Mouse (Mus musculus) liver, adult 2 months (tissue): ENCODE data around the gene Igfbp7. TPM values are rescaled to one million over a fixed set of nuclear protein-coding genes. Genes with fewer than 3 reads are reported as not detected.

Experiments used
- DNase-seq: peaks from one replicate; pipeline ENCODE4 v3.0.0-alpha.2; 2011; ENCODE audit warnings: low read depth, low spot score; ENCODE audit errors: extremely low read depth
- H3K27ac ChIP-seq: fragments of 200-500 bp; replicated peaks from 2 replicates; pipeline ENCODE4 v1.5.1; 2012; ENCODE audit warnings: low read depth, mild to moderate bottlenecking, control low read depth, inconsistent platforms, low read length; ENCODE audit not compliant: insufficient read depth
- H3K27me3 ChIP-seq: fragments of 200-500 bp; 2 replicates; pipeline ENCODE4 v1.6.1; 2012; ENCODE audit warnings: mild to moderate bottlenecking, moderate library complexity, low read length, inconsistent platforms; ENCODE audit not compliant: control insufficient read depth, insufficient read depth
- H3K36me3 ChIP-seq: fragments of 200-500 bp; 2 replicates; pipeline ENCODE4 v1.6.1; 2012; ENCODE audit warnings: low read length, inconsistent platforms; ENCODE audit not compliant: control insufficient read depth, insufficient read depth
- H3K4me1 ChIP-seq: fragments of 200-500 bp; 2 replicates; pipeline ENCODE4 v1.6.1; 2011; ENCODE audit warnings: low read length; ENCODE audit not compliant: control insufficient read depth, insufficient read depth
- H3K4me3 ChIP-seq: fragments of 200-500 bp; 2 replicates; pipeline ENCODE4 v1.5.1; 2011; ENCODE audit warnings: low read depth, mild to moderate bottlenecking, control low read depth, low read length, moderate library complexity; ENCODE audit not compliant: insufficient read depth
- H3K79me2 ChIP-seq: fragments of 200-500 bp; 2 replicates; pipeline ENCODE4 v1.6.1; 2012; ENCODE audit warnings: inconsistent platforms, mild to moderate bottlenecking, low read length, moderate library complexity; ENCODE audit not compliant: control insufficient read depth, insufficient read depth
- H3K9ac ChIP-seq: fragments of 200-500 bp; 2 replicates; pipeline ENCODE4 v1.6.1; 2012; ENCODE audit warnings: low read depth, mild to moderate bottlenecking, control low read depth, inconsistent platforms, low read length
- CTCF ChIP-seq: fragments of 200-500 bp; IDR thresholded peaks from 2 replicates; pipeline ENCODE4 v1.5.1; 2011; ENCODE audit warnings: low read depth, low read length, control low read depth
- POLR2A ChIP-seq: fragments of 200-500 bp; IDR thresholded peaks from 2 replicates; pipeline ENCODE4 v1.6.1; 2011; ENCODE audit warnings: low read length, control low read depth; ENCODE audit not compliant: insufficient read depth; ENCODE audit errors: extremely low read depth
- WGBS: fragments of 180-500 bp; shearing (Covaris S2); methylation state at CpG from one replicate; pipeline ENCODE4 v1.1.7; 2018; 5-methylcytosine and 5-hydroxymethylcytosine counted together
- polyA plus RNA-seq: library from polyadenylated mRNA; depleted of rRNA; stranded (reverse); fragments of >200 nt; gene quantifications from 2 replicates; pipeline ENCODE4 v1.2.3, GENCODE M21; 2012
- total RNA-seq: library from RNA; depleted of rRNA; stranded (reverse); fragments of >200 nt; gene quantifications from 2 replicates; pipeline ENCODE4 v1.2.3, GENCODE M21; 2014

Gene Igfbp7
- total and polyA plus RNA-seq, 2 experiments: 69.7 to 336 TPM

DNA sequence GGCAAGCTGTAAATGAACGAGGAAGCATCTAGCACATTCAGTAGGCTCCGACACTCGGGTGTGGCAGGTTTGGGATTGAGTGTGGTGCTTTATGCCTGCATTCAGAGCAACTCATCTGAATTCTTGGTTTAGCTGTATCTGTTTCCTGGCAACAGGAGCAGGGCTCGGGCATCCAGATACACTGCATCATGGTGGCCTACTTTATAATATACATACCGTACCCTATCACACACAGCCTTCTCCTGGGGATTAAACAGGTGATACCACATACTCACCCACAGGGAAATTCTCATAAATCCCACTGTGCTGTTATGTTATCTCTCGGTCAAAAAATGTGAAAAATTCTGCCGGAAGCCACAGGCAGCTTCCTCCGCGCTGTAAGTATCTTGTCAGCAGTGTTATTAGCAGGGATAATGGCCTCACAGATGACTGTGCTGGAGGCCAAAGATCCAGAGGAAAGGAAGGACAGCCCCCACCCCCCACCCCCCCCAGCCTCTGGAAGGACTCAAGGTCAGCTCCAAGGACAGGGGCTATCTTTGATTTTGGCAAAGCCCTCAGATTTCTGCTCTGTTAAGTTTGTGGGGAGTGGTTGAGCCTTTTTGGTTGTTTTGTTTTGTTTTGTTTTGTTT is 13.7 kb downstream of the Igfbp7 start:
- WGBS: 83% methylated on average over 9 of the region's 9 CpGs
- no peak for TF ChIP-seq CTCF
- TF ChIP-seq POLR2A: no peak
- Histone ChIP-seq H3K36me3 (0 out of 2 replicates have a peak, but pooled peaks cover 2% of the 10 kb centered on the region), H3K27me3 (no peaks in the 10 kb centered on the region), H3K4me3 (no peak overlapping the region), H3K79me2 (peaks cover 5% of the 10 kb centered on the region), H3K9ac (no peak overlapping the region), H3K27ac (peak overlapping the region; percentile 52; the same call in 1 of the 2 replicates), H3K4me1 (peaks cover 7% of the 10 kb centered on the region)
- no peak for DNase-seq

- Histone ChIP-seq H3K27me3 (no peaks in the 10 kb centered on the region), H3K27ac (no peak overlapping the region), H3K36me3 (0 out of 2 replicates have a peak, but pooled peaks cover 2% of the 10 kb centered on the region), H3K4me1 (peaks cover 7% of the 10 kb centered on the region), H3K9ac (no peak overlapping the region), H3K79me2 (peaks cover 5% of the 10 kb centered on the region), H3K4me3 (no peak overlapping the region)
- no peak for DNase-seq
- WGBS: 85% methylated on average over 10 of the region's 10 CpGs
- no peak for TF ChIP-seq CTCF
- no peak for TF ChIP-seq POLR2A
These were observed 14.7 kb downstream of the Igfbp7 start for GRCm38 (mm10) chr5:77393094-77393619.

- Histone ChIP-seq H3K79me2 (peaks cover 5% of the 10 kb centered on the region), H3K4me3 (no peak overlapping the region), H3K36me3 (no peaks in the 10 kb centered on the region), H3K9ac (no peak overlapping the region; the same call in 1 of the 2 replicates), H3K4me1 (peaks cover 6% of the 10 kb centered on the region), H3K27ac (no peak overlapping the region), H3K27me3 (no peaks in the 10 kb centered on the region)
- no peak for DNase-seq
- TF ChIP-seq POLR2A: no peak
- WGBS: 88% methylated on average over 2 of the region's 2 CpGs
These were observed 17.6 kb downstream of the Igfbp7 start for GRCm38 (mm10) chr5:77390272-77390671.

DNA sequence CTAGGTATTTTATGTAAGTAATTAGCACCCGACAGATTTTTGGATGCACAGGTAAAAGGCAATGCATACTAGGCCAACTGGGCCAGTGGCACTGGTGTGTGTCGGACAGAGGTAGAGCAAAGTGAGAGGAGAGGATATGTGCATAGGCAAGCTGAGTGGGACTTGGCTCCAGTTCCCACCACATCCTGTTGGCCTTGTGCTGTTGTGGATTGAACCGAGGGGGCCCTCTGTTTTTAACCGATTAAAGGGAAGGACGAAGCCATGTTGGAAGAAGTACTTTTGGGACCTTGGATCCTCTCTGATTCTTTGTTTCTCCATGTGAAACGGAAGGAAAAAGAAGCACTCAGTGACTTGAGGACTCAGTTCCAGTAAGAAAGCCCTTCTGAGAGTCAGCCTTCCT is 19.5 kb downstream of the Igfbp7 start:
- H3K79me2 ChIP-seq: peaks cover 5% of the 10 kb centered on the region
- no peak overlapping the region for H3K4me3 ChIP-seq
- H3K9ac ChIP-seq: no peak overlapping the region
- no peak for DNase-seq
- H3K27ac ChIP-seq: no peak overlapping the region; the same call in 1 of the 2 replicates
- H3K27me3 ChIP-seq: no peaks in the 10 kb centered on the region
- no peaks in the 10 kb centered on the region for H3K36me3 ChIP-seq
- peaks cover 6% of the 10 kb centered on the region for H3K4me1 ChIP-seq
- TF ChIP-seq CTCF (no peak), POLR2A (no peak)
- 72% methylated on average over 6 of the region's 6 CpGs for WGBS

DNA sequence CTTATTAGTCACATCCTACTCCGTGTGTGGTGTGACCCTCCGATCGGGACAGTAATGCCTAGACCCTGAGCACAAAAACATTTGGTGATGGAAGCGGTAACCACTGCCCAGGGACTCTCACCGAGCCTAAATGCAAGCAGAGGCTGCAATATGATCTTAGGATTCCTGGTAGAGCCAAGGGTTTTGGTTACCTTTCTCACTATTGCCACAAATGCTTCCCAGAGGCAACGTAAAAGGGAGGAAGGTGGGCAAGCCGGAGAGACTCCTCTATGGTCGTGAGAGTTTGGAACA is 20.5 kb downstream of the Igfbp7 start:
- no peak for DNase-seq
- TF ChIP-seq POLR2A (no peak), CTCF (no peak)
- H3K27ac ChIP-seq: peak overlapping the region; percentile 48

GRCm38 (mm10) chr5:77386596-77387413 is 21.0 kb downstream of the Igfbp7 start:
- H3K27me3 ChIP-seq: no peaks in the 10 kb centered on the region
- 67% methylated on average over 10 of the region's 10 CpGs for WGBS
- peaks cover 8% of the 10 kb centered on the region for H3K4me1 ChIP-seq
- DNase-seq: no peak
- no peak overlapping the region for H3K4me3 ChIP-seq
- no peaks in the 10 kb centered on the region for H3K36me3 ChIP-seq
- H3K79me2 ChIP-seq: peaks cover 3% of the 10 kb centered on the region
- H3K27ac ChIP-seq: peak overlapping the region; percentile 48
- TF ChIP-seq CTCF: no peak
- no peak for TF ChIP-seq POLR2A
- no peak overlapping the region for H3K9ac ChIP-seq

More for the DNA sequence above, 20.5 kb downstream of the Igfbp7 start:
- H3K36me3 ChIP-seq: no peaks in the 10 kb centered on the region
- H3K4me1 ChIP-seq: peaks cover 8% of the 10 kb centered on the region
- H3K79me2 ChIP-seq: peaks cover 5% of the 10 kb centered on the region
- 75% methylated on average over 8 of the region's 8 CpGs for WGBS
- H3K27me3 ChIP-seq: no peaks in the 10 kb centered on the region
- no peak overlapping the region for H3K9ac ChIP-seq
- H3K4me3 ChIP-seq: no peak overlapping the region
